Mouse (Mus musculus) kidney, adult 2 months (tissue): Measurements from ENCODE around the gene Fgf12.

Experiments used
- CTCF ChIP-seq: fragments of 200-500 bp; conservative IDR thresholded peaks from 2 replicates; pipeline ENCODE4 v1.5.1; 2011; ENCODE audit warnings: low read depth, mild to moderate bottlenecking, control low read depth, low read length, moderate library complexity, mixed read lengths; ENCODE audit not compliant: insufficient read depth, insufficient read length
- POLR2A ChIP-seq: fragments of 200-500 bp; IDR thresholded peaks from one replicate; pipeline ENCODE4 v1.6.1; 2011; ENCODE audit warnings: low read depth, low read length, control low read depth

DNA sequence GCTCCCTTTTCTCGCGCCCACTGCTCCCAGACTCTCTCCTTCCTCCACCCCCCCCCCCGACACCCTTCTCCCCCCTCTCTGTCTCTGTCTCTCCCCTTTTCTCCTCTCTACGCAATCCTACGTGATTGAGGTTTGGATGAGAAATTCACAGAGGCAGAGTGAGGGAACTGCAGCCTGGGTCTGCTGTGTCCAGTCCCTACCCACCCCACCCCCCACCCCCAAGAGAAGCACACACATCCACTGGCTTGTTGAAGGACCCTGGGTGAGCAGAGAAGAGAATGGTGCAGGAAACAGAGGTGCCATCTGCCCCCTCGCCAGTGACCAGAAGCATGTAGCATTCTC lies 305.8 kb downstream of the Fgf12 start:
- TF ChIP-seq POLR2A (no peak), CTCF (no peak)
